Comparison of ENCODE assay signal across 22 mouse cellular contexts in the genomic region with DNA sequence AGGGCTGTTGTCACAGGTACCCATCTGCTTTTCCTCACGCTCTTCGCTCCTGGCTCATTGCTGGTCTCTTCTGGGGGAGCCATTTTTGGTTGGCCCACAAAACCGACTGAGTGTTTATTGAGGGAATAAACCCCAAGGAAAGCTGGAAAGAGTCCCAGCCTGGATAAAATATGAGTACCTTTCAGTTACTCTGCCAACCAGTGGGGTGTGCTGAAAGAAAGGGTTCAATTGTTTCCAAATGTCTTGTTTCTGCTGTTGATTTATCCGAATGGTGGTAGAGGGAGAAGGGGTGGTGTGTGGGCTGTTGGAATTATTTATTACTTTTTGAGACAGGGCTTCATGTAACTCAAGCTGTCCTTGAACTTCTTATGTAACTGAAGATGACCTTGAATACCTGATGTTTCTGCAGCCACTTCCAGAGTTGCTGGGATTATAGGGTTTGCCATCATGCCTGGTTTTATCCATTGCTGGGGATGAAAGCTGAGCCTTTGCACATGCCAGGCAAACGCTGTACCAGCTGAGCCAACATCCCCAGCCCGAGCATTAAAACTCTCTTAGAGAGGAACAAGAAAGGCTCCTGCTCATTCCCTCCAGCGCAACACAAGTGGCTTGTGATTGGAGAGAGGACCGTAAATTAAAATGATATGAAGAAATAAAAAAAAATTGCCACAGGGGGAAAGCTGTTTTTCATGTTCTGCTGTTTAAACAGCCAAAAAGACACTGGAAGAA.
DNase-seq lines count a peak whose midpoint lies in the region; ATAC-seq lines count a peak whose summit lies in the region.
"Had no signal": no experiment of that assay in that cellular context is flagged by ENCODE, and none has a peak within 500 bp of the region (broad histone marks: within the 10 kb centered on the region; RNA-seq: fewer than 3 reads in every experiment).

No protein-coding gene starts in this region.

- peak overlapping the region; percentile 2; the same call in 1 of the 2 replicates for H3K27ac ChIP-seq in intestine, embryonic 16.5 days (ENCODE audit: low read length)
- no peak overlapping the region for H3K27ac ChIP-seq in intestine, embryonic 15.5 days
- H3K27ac ChIP-seq in embryonic facial prominence, embryonic 13.5 days = peak overlapping the region; percentile 78
- H3K27ac ChIP-seq in limb, embryonic 13.5 days = peak overlapping the region; percentile 61
- H3K27ac ChIP-seq: forebrain, embryonic 15.5 days; heart, embryonic 15.5 days; liver, embryonic 13.5 days had no signal

- no peak for ATAC-seq in intestine, embryonic 16.5 days
- ATAC-seq in intestine, embryonic 15.5 days = no peak
- peak; percentile 59; the same call in 1 of the 2 replicates for ATAC-seq in embryonic facial prominence, embryonic 13.5 days (ENCODE audit: insufficient number of reproducible peaks, insufficient read depth, low FRiP score, low TSS enrichment, low read depth)
- ATAC-seq in limb, embryonic 13.5 days (ENCODE audit: low FRiP score, low read depth) = peak; percentile 74
- no peak for ATAC-seq in megakaryocyte progenitor cell, adult 5-6 weeks (replicated peaks; ENCODE audit: poor library complexity)
- ATAC-seq: CD4-positive, CD25-positive, alpha-beta regulatory T cell, adult 4 months; forebrain, embryonic 15.5 days; hindbrain, embryonic 16.5 days; intestine, postnatal 0 days; lung, postnatal 0 days had no signal

- H3K36me3 ChIP-seq in intestine, embryonic 16.5 days (ENCODE audit: control insufficient read depth, insufficient read depth, low read length) = no peaks in the 10 kb centered on the region
- H3K36me3 ChIP-seq in intestine, embryonic 15.5 days = no peaks in the 10 kb centered on the region
- H3K36me3 ChIP-seq in embryonic facial prominence, embryonic 13.5 days = no peaks in the 10 kb centered on the region
- H3K36me3 ChIP-seq in limb, embryonic 13.5 days = no peaks in the 10 kb centered on the region
- H3K36me3 ChIP-seq: forebrain, embryonic 15.5 days; heart, embryonic 15.5 days; liver, embryonic 13.5 days had no signal

- 67% methylated on average over 8 of the region's 8 CpGs for WGBS in intestine, embryonic 16.5 days
- WGBS in intestine, embryonic 15.5 days = 61% methylated on average over 8 of the region's 8 CpGs
- WGBS in embryonic facial prominence, embryonic 13.5 days = 30% methylated on average over 8 of the region's 8 CpGs
- WGBS in limb, embryonic 13.5 days = 25% methylated on average over 8 of the region's 8 CpGs

- no peak overlapping the region for H3K4me3 ChIP-seq in intestine, embryonic 16.5 days (ENCODE audit: low read length)
- no peak overlapping the region for H3K4me3 ChIP-seq in intestine, embryonic 15.5 days (replicated peaks)
- no peak overlapping the region for H3K4me3 ChIP-seq in embryonic facial prominence, embryonic 13.5 days
- H3K4me3 ChIP-seq in limb, embryonic 13.5 days = no peak overlapping the region
- H3K4me3 ChIP-seq: forebrain, embryonic 15.5 days; heart, embryonic 15.5 days; liver, embryonic 13.5 days had no signal

- no peak overlapping the region for H3K9ac ChIP-seq in intestine, embryonic 16.5 days (ENCODE audit: low read depth, low read length)
- H3K9ac ChIP-seq in intestine, embryonic 15.5 days = no peak overlapping the region
- no peak overlapping the region for H3K9ac ChIP-seq in embryonic facial prominence, embryonic 13.5 days
- H3K9ac ChIP-seq in limb, embryonic 13.5 days = no peak overlapping the region
- H3K9ac ChIP-seq: forebrain, embryonic 15.5 days; heart, embryonic 15.5 days; liver, embryonic 13.5 days had no signal

- H3K4me2 ChIP-seq in intestine, embryonic 16.5 days (ENCODE audit: low read depth, low read length) = no peak overlapping the region
- no peak overlapping the region for H3K4me2 ChIP-seq in intestine, embryonic 15.5 days (replicated peaks)
- H3K4me2 ChIP-seq in embryonic facial prominence, embryonic 13.5 days = no peak overlapping the region
- peak overlapping the region; percentile 19; the same call in 1 of the 2 replicates for H3K4me2 ChIP-seq in limb, embryonic 13.5 days (replicated peaks)
- H3K4me2 ChIP-seq: forebrain, embryonic 15.5 days; heart, embryonic 15.5 days; liver, embryonic 13.5 days had no signal

- H3K9me3 ChIP-seq in intestine, embryonic 16.5 days (ENCODE audit: control insufficient read depth, low read length) = no peaks in the 10 kb centered on the region
- H3K9me3 ChIP-seq in intestine, embryonic 15.5 days = no peaks in the 10 kb centered on the region
- no peaks in the 10 kb centered on the region for H3K9me3 ChIP-seq in embryonic facial prominence, embryonic 13.5 days
- no peaks in the 10 kb centered on the region for H3K9me3 ChIP-seq in limb, embryonic 13.5 days
- H3K9me3 ChIP-seq: forebrain, embryonic 15.5 days; heart, embryonic 15.5 days; liver, embryonic 13.5 days had no signal

- H3K27me3 ChIP-seq in intestine, embryonic 16.5 days (replicated peaks; ENCODE audit: control insufficient read depth, insufficient read depth, low read length) = no peaks in the 10 kb centered on the region
- H3K27me3 ChIP-seq in intestine, embryonic 15.5 days (replicated peaks) = no peaks in the 10 kb centered on the region
- no peaks in the 10 kb centered on the region for H3K27me3 ChIP-seq in embryonic facial prominence, embryonic 13.5 days
- peaks cover 8% of the 10 kb centered on the region; the same call in 1 of the 2 replicates for H3K27me3 ChIP-seq in limb, embryonic 13.5 days
- H3K27me3 ChIP-seq: forebrain, embryonic 15.5 days; heart, embryonic 15.5 days; liver, embryonic 13.5 days had no signal

- H3K4me1 ChIP-seq in intestine, embryonic 16.5 days (ENCODE audit: control insufficient read depth, insufficient read depth, low read length) = no peaks in the 10 kb centered on the region
- H3K4me1 ChIP-seq in intestine, embryonic 15.5 days (replicated peaks) = no peaks in the 10 kb centered on the region
- peaks cover 35% of the 10 kb centered on the region for H3K4me1 ChIP-seq in embryonic facial prominence, embryonic 13.5 days
- H3K4me1 ChIP-seq in limb, embryonic 13.5 days = peaks cover 39% of the 10 kb centered on the region
- H3K4me1 ChIP-seq: forebrain, embryonic 15.5 days; heart, embryonic 15.5 days; liver, embryonic 13.5 days had no signal

- DNase-seq in fibroblast of lung, adult 2 months (ENCODE audit: low read depth) = peak; percentile 37
- no peak for DNase-seq in yolk sac, embryonic 10.5 days (ENCODE audit: low spot score)
- DNase-seq: adrenal gland, postnatal 25 days; cerebellum, adult 11-12 months; cerebellum, adult 9-11 months; gastrocnemius, postnatal 10 days; kidney, postnatal 4 days; liver, embryonic 13.5 days; lung, adult 18-20 months; lung, postnatal 4 days; midbrain, embryonic 14.5 days had no signal

Comparison
In these comparisons a context has a peak if more than half of its experiments do, and no peak if none do; other contexts are left out.
1. ATAC-seq: peak in embryonic facial prominence, embryonic 13.5 days (single experiment) and limb, embryonic 13.5 days (single experiment); none in intestine, embryonic 16.5 days (single experiment), intestine, embryonic 15.5 days (single experiment) and megakaryocyte progenitor cell, adult 5-6 weeks (single experiment).